Mouse (Mus musculus): ENCODE data around the gene Mettl8. TPM values are rescaled to one million over a fixed set of nuclear protein-coding genes. Genes with fewer than 3 reads are reported as not detected.

Gene Mettl8
- total RNA-seq, 2 experiments from 2014 or later = 4.3 to 5.0 TPM

GRCm38 (mm10) chr2:70992715-70993114, 62.7 kb downstream of the Mettl8 start:
- peak in 1 of 2 experiments; percentile 14 for DNase-seq
- intact Hi-C loops (cut with DNase I) = loop anchor here (5.0 kb wide), 1 partner anchor 40 kb away; no protein-coding TSS in a partner anchor

DNA sequence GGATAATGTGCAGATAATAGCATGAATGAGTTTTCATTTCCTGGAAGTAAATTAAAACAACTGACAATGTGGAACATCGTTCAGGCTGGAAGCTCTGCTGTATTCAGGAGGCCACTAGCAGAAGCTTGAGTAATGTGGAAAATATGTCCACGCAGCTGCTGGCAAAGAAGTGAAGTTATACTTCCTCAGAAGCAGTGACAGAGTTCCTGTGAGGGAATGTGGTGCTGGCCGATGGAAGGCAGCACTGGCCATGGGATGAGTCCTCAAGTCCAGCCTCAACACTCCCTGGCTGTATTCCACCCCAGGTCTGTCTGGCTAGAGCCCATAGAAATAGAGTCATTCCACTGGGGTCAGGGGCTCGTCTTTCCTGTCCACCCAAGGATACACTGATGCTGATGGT, 65.2 kb downstream of the Mettl8 start:
- peak; percentile 44 to 47 for DNase-seq
- intact Hi-C loops (cut with DNase I) = loop anchor here (5.0 kb wide), 1 partner anchor 42 kb away; no protein-coding TSS in a partner anchor

GRCm38 (mm10) chr2:70989201-70990191, 65.9 kb downstream of the Mettl8 start:
- peak in 1 of 2 experiments; percentile 31 for DNase-seq
- intact Hi-C loops (cut with DNase I) = loop anchor here (5.0 kb wide), 1 partner anchor 43 kb away; no protein-coding TSS in a partner anchor

GRCm38 (mm10) chr2:70978271-70978670, 77.1 kb downstream of the Mettl8 start:
- DNase-seq = peak; percentile 57 to 69
- intact Hi-C loops (cut with DNase I) = no loop called here

DNA sequence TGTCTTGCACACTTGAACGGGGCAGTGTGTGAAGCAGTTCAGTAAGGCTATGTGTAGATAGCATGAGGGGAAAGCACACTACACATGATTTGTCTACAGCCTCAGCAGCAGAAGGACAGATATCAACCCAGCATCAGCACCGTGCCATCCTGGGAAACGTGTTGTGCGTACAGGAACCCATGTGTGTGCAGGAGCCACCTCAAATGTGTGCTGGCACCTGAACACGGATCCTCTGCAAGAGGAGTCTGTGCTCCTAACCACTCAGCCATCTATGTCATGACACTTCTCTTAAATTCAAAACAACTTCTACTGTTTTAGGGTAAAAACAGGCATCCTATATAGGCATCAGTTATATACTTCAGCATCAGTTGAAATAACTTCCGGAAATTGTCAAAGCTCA, 80.6 kb downstream of the Mettl8 start:
- intact Hi-C loops (cut with DNase I) = no loop called here
- DNase-seq = no peak

DNA sequence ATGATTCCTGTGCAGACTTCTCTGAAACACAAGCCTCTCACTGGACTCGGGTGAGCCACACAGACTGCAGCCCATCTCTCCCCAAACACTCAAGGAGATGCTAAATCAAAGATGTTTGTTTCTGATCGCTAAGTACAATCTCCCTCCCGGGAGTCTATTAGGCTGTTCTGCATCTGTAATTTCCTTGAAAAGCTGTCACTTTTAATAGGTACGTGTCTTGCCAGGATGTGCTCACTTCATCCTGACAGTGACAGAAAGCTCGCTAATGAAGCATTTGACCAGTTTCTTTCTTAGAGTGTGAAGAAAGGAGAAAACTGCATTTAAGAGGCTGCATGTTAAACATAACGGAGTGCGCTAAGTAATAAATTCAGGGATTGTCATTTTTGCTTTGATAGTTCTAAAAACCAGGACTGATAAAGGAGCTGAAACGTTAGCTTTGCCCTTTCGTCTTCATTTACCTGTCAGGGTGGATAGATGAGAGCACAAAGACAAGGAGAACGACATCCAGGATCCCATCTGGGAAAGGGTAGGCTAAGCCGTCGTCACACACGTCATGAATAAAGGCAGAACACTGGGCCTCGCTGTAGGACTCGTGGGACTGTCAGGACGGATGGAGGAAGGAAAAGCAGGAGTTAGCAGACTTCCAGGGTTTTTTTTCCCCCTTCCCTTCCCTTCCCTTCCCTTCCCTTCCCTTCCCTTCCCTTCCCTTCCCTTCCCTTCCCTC, 82.4 kb downstream of the Mettl8 start:
- DNase-seq = no peak
- intact Hi-C loops (cut with DNase I) = no loop called here

- intact Hi-C loops (cut with DNase I) = no loop called here
- no peak for DNase-seq
Measured at GRCm38 (mm10) chr2:70970158-70970741, 85.1 kb downstream of the Mettl8 start.

DNA sequence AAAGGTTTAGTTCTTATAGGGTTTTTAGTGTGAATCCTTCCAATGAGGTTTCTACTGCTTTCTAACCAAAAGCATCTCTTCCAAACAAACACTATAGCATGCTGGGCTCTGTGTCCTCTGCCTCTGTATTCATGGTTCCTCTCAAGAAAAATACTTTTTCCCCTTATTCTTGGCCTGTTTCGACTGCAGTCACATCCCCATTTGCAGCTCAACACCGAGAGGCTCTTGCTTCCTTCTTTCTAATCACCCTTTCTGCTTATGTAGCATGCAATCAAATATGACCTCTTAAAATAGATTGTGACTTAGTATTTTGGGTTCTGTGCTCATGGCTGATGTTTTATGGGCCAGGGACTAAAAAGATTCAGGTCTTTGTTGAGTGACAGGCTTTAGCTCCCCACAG, 87.1 kb downstream of the Mettl8 start:
- intact Hi-C loops (cut with DNase I) = no loop called here
- no peak for DNase-seq

DNA sequence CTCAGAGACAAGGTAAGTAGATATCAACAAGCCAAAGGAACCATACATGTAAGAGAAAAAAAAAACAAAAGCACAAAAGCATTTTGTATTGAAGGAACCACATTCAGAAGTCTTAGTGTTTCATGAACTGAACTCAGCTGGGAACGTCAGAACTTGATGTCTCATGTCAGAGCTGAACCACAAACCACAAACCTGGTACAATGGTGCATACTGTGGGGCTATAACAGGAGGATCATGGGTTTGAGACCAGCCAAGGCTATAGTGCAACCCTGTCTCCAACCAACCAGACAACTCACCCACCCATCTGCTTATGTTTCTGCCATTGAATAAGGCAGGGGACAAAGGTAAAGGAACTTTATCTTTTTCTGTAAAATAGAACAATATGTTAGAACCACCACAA, 88.2 kb downstream of the Mettl8 start:
- no peak for DNase-seq
- intact Hi-C loops (cut with DNase I) = no loop called here

DNA sequence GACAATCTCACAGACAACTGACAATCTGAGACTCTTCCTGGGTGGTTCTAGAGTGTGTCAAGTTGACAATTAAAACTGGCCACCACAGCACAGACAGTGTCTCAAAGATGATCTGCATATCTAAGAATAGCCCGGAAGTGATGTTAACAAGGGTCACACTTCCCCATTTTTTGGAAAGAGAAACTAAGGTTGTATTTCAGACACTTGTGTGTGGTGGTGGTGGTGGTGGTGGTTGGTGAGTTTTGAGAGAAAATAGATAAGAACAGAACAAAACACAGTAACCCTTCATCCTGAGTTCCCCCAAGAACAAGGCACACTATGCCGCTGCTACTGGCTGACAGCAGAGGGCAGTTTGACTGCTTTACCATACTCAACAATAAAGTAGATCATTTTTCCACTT, 90.6 kb downstream of the Mettl8 start:
- intact Hi-C loops (cut with DNase I) = no loop called here
- no peak for DNase-seq

- no peak for DNase-seq
- intact Hi-C loops (cut with DNase I) = no loop called here
Measured at GRCm38 (mm10) chr2:70962921-70963320, 92.5 kb downstream of the Mettl8 start.

DNA sequence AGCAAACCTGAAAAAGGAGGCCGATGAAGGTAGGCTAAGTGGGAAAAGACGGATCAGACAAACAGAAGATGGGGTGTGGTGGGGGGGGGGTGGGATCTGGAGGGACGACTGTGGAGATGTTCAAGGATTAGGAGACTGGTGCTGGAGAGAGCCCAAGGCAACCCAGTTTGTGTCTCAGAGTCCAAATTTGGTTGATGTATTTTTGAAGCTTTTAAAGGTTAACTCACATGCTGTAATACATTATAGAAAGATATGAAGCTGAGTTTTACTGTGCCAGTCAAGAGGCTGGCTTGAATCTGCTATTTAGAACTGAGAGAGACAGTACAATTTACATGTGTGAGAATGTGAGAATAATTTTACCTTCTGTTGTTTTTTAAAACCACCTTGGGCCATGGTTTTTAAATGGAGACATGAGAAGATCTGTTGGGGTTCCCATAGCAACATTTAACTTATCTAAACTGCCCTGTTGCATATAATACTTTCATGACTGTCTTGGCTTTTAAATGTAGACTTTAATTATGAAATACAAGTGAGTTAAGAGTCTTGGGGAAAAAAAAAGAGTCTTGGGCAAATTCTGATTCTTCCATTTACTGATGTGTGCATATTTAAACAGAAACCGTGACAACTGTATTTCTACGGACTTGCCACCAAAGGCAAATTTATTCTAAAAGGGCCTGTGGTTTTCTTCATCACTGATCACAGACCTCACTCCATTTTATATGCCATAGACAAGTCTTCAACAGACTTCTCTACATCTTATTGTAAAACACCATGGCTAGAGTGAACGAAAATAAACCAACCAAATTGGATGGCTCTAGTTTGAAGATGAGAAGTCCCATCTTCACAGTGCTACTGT, 94.1 kb downstream of the Mettl8 start:
- DNase-seq = no peak
- intact Hi-C loops (cut with DNase I) = no loop called here

DNA sequence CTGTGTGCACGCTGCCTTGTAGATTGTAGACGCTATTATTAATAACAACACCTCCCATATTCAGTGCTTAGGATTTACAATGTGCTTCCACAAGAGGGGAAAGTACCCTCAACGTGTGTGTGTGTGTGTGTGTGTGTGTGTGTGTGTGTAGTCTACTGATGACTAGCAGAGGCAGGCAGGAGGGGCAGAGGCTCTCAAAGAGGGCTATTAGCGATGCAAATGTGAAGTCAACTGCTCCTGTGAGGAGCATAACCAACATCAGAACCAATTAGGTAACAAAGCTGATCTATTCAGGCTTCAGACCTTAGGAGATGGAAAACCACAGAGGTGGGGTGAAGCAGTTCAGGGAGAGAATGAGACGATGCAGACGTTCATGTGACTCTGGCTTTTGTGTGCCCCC, 95.3 kb downstream of the Mettl8 start:
- intact Hi-C loops (cut with DNase I) = no loop called here
- DNase-seq = no peak

DNA sequence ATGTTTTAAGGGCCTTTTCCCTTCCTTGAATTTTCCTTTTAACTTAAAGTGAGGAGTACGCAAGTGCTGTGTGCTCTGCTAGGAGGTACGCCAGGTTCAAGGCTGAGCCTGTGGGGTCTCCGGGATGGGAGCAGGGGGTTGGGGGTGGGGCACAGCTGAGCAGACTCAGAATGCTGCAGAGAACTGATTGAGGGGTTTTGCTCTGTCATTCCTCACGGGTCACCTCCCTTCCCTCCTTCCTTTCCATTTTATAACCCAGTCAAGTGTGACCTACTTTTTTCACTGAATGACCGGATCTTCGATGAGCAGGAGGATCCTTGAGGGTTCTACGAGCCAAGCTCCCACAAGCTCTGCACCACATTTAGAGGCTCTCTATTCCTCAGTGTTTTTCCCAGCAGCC, 96.0 kb downstream of the Mettl8 start:
- DNase-seq = no peak
- intact Hi-C loops (cut with DNase I) = no loop called here

- intact Hi-C loops (cut with DNase I) = no loop called here
- no peak for DNase-seq
Measured at GRCm38 (mm10) chr2:70958536-70958935, 96.8 kb downstream of the Mettl8 start.

DNA sequence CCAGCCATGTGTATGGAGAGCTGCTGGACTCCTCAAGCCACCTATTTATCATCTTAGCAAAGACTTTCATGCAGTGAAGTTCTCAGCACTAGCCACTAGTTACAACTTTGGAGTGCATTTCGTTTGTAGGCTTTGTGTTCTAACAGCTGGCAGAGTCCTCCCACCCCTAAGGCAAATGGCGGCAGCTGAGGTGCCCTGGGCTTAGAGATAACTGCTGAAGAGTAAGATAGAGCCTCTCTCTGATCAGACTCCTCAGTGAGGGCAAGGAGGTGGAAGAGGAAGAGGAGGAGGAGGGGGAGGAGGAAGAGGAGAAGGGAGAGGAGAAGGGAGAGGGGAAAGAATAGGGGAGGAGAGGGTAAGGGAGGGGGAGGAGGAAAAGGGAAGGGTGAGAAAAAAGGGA, 101.8 kb downstream of the Mettl8 start:
- DNase-seq = no peak
- intact Hi-C loops (cut with DNase I) = no loop called here

- intact Hi-C loops (cut with DNase I) = no loop called here
- DNase-seq = no peak
Measured at GRCm38 (mm10) chr2:70951944-70952343, 103.4 kb downstream of the Mettl8 start.

- DNase-seq = no peak
- intact Hi-C loops (cut with DNase I) = no loop called here
Measured at GRCm38 (mm10) chr2:70944511-70945305, 110.7 kb downstream of the Mettl8 start.

DNA sequence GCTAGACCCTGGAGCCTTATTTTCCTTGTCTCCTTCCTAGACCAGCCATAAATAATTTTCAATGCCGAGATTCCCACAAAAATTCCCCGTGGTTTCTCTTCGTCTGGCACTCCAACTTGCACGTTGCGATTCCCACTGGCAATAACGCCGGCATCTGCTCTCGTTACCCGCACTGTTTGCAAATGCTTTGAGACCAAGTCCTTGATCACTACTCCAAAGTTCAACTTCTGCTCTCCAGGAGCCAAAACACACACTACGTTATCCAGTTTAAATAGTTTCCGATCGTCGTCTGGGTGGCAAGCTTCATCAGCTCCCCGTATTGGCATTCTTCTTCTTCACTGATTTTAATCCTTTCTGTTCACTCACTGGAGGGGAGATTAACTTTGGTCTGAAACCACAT, 114.6 kb downstream of the Mettl8 start:
- no peak for DNase-seq
- intact Hi-C loops (cut with DNase I) = no loop called here
